Mouse (Mus musculus): ENCODE measurements around the gene Atp1a4. TPM values are rescaled to one million over a fixed set of nuclear protein-coding genes. Genes with fewer than 3 reads are reported as not detected.

The Atp1a4 gene
- polyA plus RNA-seq, 1 experiment from 2014 or later: 0.10 TPM

DNA sequence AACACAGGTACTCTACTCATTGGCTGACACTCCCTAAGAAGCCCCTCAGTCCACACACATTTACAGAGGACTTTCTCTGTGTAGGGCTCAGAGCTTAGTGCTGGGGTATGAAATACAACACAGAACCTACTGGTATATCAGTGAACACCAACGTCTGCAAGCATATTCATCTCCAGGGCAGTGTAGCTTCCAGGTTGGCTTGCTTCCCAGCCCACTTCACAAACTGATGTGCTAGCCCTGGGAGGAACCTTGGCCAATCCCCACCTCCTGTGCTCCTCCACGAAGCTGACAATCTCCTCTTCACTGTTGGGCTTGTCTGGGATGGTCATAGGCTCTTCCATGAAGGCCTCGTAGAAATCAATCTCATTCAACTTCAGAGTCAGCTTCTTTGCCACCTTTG, 43.5 kb downstream of the Atp1a4 start:
- no peak overlapping the region for H3K4me3 ChIP-seq
- no peaks in the 10 kb centered on the region for H3K9me3 ChIP-seq (replicated peaks)
- no peak overlapping the region for H3K27ac ChIP-seq
- peaks cover 55% of the 10 kb centered on the region for H3K4me1 ChIP-seq
- no peak overlapping the region for H3K9ac ChIP-seq
- H3K36me3 ChIP-seq (ENCODE audit: poor library complexity, severe bottlenecking): no peaks in the 10 kb centered on the region
- no peak for ATAC-seq
- 64% methylated on average over 3 of the region's 3 CpGs for WGBS
- no peaks in the 10 kb centered on the region for H3K27me3 ChIP-seq
- H3K4me2 ChIP-seq: no peak overlapping the region

DNA sequence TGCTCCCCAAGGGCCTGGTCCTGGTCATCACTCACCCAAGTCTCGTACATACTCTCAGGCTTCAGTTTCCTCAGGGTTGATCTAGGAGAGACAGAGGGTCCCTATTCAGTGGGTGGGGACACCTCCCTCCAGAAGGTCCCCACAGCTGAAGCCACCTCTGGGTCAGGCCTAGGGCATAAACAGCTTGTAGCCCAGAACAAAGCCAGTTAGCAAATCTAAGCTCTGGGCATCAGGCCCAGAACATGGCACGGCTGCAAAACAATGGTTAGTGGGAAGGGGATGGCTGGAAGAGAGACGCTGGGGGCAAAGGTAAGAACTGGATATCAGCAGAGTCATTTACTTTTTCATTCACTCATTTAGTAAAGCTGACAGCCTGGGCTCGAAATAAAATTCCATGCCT, 44.4 kb downstream of the Atp1a4 start:
- no peak for ATAC-seq
- no peak overlapping the region for H3K9ac ChIP-seq
- WGBS: 45% methylated on average over 4 of the region's 4 CpGs
- H3K4me3 ChIP-seq: no peak overlapping the region
- no peaks in the 10 kb centered on the region for H3K9me3 ChIP-seq (replicated peaks)
- peaks cover 45% of the 10 kb centered on the region for H3K4me1 ChIP-seq
- H3K27ac ChIP-seq: peak overlapping the region; percentile 64
- H3K4me2 ChIP-seq: no peak overlapping the region
- no peaks in the 10 kb centered on the region for H3K36me3 ChIP-seq (ENCODE audit: poor library complexity, severe bottlenecking)
- H3K27me3 ChIP-seq: no peaks in the 10 kb centered on the region

DNA sequence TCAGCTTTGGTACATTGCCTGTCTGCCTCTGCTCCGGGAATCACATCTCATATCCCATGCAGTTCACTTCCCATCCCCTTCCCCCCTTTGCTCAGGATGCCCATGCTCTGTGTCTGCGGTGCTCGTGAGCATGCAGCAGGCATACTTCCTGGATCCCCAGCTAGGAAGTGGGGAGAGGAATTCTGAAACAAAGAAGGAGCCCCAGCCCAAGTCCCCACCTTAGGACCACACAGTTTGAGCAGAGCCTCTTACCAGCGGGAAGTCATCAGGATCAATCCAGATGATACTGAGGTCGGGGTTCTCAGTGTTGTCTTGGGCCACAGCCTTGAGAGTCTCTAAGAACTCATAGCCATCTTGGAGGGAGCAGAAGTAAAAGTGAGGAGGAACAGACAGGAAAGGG, 45.4 kb downstream of the Atp1a4 start:
- 52% methylated on average over 5 of the region's 5 CpGs for whole genome bisulfite sequencing
- no peak for ATAC-seq
- Histone ChIP-seq H3K4me1 (peaks cover 35% of the 10 kb centered on the region), H3K9ac (no peak overlapping the region), H3K27ac (0 out of 2 replicates have a peak overlapping the region, but pooled peaks have one; percentile 10), H3K36me3 (ENCODE audit: poor library complexity, severe bottlenecking) (no peaks in the 10 kb centered on the region), H3K27me3 (no peaks in the 10 kb centered on the region), H3K9me3 (replicated peaks) (no peaks in the 10 kb centered on the region), H3K4me3 (no peak overlapping the region), H3K4me2 (no peak overlapping the region)

DNA sequence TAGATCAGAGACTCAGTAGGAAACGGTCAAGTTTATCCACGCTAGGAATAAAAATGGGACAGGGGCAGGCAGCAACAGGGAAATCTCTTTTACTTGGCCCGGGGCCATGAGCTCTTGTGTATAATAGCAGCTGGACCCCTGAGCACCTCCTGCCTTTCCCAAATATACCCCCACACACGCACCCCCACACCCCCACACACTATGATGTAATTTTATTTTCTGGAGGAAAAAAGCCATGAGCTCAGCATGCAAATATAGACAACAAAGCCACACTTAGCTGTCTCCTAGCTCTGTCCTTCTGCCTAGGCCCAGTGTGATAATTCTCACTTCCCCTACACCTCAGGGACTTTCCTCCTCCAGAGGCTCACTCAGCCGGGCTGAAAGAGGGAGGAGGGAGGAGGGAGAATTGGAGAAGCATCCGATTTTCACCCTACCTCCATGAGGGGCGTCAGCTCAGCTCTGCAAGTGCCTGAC, 51.1 kb downstream of the Atp1a4 start:
- Histone ChIP-seq H3K27ac (peak overlapping the region; percentile 98), H3K4me3 (0 out of 2 replicates have a peak overlapping the region, but pooled peaks have one; percentile 88), H3K4me2 (peak overlapping the region; percentile 95), H3K9ac (peak overlapping the region; percentile 98), H3K36me3 (ENCODE audit: poor library complexity, severe bottlenecking) (no peaks in the 10 kb centered on the region), H3K4me1 (peaks cover 53% of the 10 kb centered on the region), H3K9me3 (replicated peaks) (no peaks in the 10 kb centered on the region), H3K27me3 (no peaks in the 10 kb centered on the region)
- WGBS: 6% methylated on average over 7 of the region's 7 CpGs
- ATAC-seq: peak; percentile 3; the same call in 1 of the 2 replicates

DNA sequence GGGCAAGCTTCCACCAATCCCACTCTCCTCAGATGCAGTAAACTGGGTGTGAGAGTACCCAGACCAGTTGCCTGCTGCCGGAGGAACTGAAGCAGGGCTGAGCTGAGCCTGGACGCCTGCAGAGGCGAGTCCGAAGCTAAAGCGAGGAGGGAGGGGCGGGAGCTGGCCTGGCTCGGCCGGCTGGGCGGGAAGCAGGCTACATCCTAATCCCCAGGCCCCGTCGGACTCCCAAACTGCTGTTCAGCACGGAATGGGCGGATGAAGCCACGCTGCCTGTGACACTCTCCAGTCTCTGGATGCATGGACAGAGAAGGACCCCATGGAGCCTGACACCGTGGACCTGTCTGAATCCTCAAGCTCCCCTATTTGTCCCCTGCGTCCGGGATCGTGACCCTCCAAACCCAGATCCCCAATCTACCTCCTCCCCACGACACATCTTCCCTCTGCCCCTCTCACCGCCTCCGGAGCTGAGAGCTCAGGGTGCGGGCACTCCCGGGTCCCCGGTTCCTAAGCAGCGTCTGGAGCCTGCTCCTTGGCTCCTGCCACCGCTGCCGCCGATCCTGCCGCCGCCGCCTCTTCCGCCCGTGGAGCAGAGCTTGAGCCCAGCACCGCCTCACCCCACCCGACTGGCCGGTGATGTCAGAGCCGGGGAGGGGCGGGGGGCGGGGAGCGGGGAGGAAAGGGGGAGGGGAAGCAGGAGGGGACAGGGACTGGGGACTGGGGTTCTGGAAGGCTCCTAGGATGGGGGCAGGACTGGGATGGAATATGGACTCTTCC, 51.9 kb downstream of the Atp1a4 start, which contains the start of gene Pea15a:
Pea15a (minus strand) TSS at position 664 of the 777 bp plus-strand sequence.
- Histone ChIP-seq H3K4me3 (peak within 1 kb of the TSS; percentile 88), H3K9ac (peak within 1 kb of the TSS; percentile 98), H3K4me1 (peaks cover 61% of the 10 kb centered on the region), H3K27me3 (no peaks in the 10 kb centered on the region), H3K36me3 (ENCODE audit: poor library complexity, severe bottlenecking) (no peaks in the 10 kb centered on the region), H3K27ac (peak within 1 kb of the TSS; percentile 98), H3K9me3 (replicated peaks) (no peaks in the 10 kb centered on the region), H3K4me2 (peak within 1 kb of the TSS; percentile 95)
- WGBS: under 1% methylated on average over 35 of the region's 40 CpGs
- peak; percentile 76 for ATAC-seq

DNA sequence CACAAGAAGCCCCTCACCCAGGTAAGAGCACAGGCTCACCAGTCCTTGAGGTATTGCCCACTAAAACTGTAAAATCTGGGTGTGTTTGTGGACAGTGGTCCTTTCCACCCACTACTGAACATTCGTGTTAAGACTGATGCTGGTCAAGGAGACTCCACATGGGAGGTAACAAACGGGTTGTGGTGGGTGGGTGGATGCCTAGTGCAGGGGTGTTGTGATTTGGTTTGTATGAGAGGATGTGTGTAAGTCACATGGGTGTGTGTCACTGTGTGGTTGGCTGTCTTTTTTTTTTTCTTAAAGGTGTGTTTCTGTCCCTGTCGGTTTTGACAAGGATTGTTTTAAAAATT, 52.5 kb downstream of the Atp1a4 start:
- peak overlapping the region; percentile 95 for H3K4me2 ChIP-seq

DNA sequence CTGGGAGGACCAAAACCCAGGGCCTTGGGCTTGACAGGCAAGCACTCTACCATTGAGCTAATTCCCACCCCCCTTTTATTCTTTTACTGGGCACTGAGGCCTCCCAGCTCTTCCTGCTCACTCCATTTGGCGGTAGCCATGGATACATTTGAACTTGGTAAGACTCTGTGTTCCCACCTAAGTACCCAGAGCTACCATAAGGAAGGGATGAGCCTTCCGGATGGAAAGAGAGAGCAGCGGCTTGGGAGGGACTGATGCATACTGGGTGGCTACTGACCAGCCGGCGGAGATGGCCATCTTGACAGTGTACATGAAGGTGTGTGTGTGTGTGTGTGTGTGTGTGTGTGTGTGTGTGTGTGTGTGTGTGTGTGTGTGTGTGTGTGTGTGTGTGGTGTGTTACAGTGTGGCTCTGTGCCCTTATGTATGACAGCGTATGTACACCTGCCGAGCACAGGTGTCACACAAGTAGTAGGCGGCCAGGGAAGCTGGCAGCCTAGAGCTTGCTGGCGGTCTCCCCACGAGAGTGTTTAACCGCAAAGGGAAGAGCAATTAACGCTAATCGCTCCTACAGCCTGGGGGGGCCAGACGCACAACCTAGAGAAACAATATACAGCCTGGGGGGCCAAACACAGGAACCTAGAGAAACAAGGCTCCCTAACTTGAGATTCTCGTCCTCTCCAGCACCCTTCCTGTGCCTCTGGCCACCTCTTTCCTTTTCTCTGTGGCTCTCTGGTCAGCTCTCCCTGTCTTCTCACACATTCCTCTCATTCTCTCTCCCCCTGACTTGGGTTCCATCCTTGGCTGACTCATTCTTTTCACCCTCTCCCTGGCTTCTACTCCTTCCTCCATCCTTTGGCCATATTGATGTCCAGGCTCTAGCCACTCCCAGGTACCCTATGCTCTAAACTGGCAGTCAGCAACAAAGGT, 53.1 kb downstream of the Atp1a4 start:
- Histone ChIP-seq H3K9me3 (replicated peaks) (no peaks in the 10 kb centered on the region), H3K36me3 (ENCODE audit: poor library complexity, severe bottlenecking) (peaks cover 5% of the 10 kb centered on the region), H3K27ac (peak overlapping the region; percentile 98), H3K4me3 (peak overlapping the region; percentile 88), H3K4me2 (peak overlapping the region; percentile 95), H3K4me1 (peaks cover 74% of the 10 kb centered on the region), H3K9ac (peak overlapping the region; percentile 98), H3K27me3 (no peaks in the 10 kb centered on the region)
- WGBS: 3% methylated on average over 15 of the region's 15 CpGs
- ATAC-seq: no peak

More for the DNA sequence above, 52.5 kb downstream of the Atp1a4 start:
- no peaks in the 10 kb centered on the region for H3K36me3 ChIP-seq (ENCODE audit: poor library complexity, severe bottlenecking)
- ATAC-seq: no peak
- H3K9ac ChIP-seq: peak overlapping the region; percentile 98
- peak overlapping the region; percentile 98 for H3K27ac ChIP-seq
- H3K27me3 ChIP-seq: no peaks in the 10 kb centered on the region
- H3K9me3 ChIP-seq (replicated peaks): no peaks in the 10 kb centered on the region
- 4% methylated on average over 3 of the region's 3 CpGs for WGBS
- H3K4me3 ChIP-seq: peak overlapping the region; percentile 88
- H3K4me1 ChIP-seq: peaks cover 67% of the 10 kb centered on the region

DNA sequence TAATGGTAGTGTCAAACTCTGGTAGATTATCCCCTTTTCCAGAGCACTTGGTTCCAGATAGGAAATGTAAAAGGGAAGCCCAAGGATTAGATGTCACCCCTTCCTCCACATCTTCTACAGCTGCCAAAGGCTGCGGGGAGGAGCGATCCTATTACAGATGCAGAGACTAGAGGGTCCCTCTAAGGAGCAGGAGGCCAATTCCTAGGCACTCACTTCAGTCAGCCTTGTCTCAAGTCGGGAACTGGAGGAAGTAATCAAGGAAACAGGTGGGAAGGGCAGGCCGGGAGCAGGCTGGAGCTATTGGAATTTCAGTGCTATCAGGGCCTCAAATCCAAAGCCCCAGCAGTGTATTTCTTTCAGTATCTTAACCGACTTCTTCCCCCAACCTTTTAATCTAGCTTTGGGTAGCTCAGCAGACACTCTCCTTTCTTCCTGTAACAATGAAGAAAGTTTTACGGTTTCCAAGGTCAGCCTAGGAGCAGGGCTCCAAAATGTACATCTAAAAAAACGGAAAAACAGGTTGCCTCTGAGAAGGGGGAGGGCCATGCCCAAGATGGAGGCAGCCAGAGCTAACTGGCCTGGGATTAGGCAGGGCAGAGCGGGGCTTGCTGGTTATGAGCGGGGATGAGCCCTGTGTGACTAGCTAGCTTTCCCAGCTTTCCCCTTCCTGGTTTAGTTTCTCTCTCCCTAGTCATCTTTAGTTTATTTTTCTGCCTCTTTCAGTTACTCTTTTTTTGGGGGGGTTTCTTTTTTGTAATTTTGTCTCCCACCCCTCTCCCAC, 54.0 kb downstream of the Atp1a4 start:
- peaks cover 81% of the 10 kb centered on the region for H3K4me1 ChIP-seq
- peak overlapping the region; percentile 98 for H3K27ac ChIP-seq
- no peaks in the 10 kb centered on the region for H3K9me3 ChIP-seq (replicated peaks)
- WGBS: under 1% methylated on average over 9 of the region's 9 CpGs
- no peak for ATAC-seq
- peaks cover 13% of the 10 kb centered on the region for H3K36me3 ChIP-seq (ENCODE audit: poor library complexity, severe bottlenecking)
- peak overlapping the region; percentile 95 for H3K4me2 ChIP-seq
- H3K4me3 ChIP-seq: peak overlapping the region; percentile 88
- peak overlapping the region; percentile 98 for H3K9ac ChIP-seq
- no peaks in the 10 kb centered on the region for H3K27me3 ChIP-seq

DNA sequence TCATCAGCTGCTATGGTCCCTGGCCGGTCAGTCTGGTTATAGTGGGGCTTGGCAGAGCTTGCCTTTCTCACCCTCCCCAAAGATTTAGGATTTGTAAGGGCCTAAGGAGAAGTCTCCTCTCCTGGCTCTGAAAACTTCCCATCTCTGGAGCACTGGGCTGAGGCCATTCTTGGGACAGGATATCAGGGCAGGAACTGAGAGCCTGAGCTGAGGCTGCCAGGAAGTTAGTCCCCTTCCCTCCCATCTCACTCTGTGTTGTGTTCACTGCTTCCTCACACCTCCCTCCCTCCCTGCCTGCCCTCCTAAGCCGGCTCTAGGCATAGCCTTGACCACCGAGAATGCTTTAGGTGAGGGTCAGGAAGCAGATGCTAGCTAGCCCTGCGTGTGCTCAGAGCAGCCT, 54.6 kb downstream of the Atp1a4 start:
- H3K4me3 ChIP-seq: peak overlapping the region; percentile 88
- peaks cover 19% of the 10 kb centered on the region for H3K36me3 ChIP-seq (ENCODE audit: poor library complexity, severe bottlenecking)
- peak overlapping the region; percentile 95 for H3K4me2 ChIP-seq
- WGBS: 0% methylated on average over 4 of the region's 4 CpGs
- no peaks in the 10 kb centered on the region for H3K27me3 ChIP-seq
- no peak for ATAC-seq
- peak overlapping the region; percentile 98 for H3K9ac ChIP-seq
- peaks cover 81% of the 10 kb centered on the region for H3K4me1 ChIP-seq
- H3K9me3 ChIP-seq (replicated peaks): no peaks in the 10 kb centered on the region
- H3K27ac ChIP-seq: peak overlapping the region; percentile 98

DNA sequence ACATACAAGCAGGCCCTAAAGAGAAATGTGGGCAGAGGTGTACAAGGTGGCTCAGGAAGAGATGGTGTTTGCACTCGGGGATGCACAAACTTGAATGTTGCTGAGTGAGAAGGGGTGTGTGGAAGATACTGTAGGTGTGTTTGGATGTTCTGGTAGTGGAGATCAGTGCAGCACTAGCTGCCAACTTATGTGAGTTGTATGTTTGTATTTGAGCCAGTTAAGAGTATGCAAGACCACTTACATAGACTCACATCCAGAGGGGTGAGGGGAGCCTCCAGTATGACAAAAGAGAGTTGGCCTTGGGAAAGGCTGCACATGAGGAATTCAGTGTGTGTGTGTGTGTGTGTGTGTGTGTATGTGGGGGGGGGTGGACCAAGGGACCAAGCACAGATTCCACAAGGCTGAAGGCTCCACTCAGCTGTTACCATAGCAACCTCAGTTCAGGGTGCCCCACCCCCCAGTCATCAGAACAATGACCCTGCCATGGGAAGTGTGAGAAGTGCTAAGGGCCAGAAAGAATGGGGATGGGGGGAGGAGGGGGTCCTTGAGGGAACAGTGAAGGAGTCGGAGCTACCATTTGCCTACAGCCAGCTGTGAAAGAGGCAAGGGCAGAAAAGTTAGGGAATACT, 55.2 kb downstream of the Atp1a4 start:
- Histone ChIP-seq H3K27ac (peak overlapping the region; percentile 98), H3K4me1 (peaks cover 81% of the 10 kb centered on the region), H3K9ac (peak overlapping the region; percentile 98), H3K27me3 (no peaks in the 10 kb centered on the region), H3K4me3 (peak overlapping the region; percentile 88), H3K36me3 (ENCODE audit: poor library complexity, severe bottlenecking) (peaks cover 24% of the 10 kb centered on the region), H3K9me3 (replicated peaks) (no peaks in the 10 kb centered on the region), H3K4me2 (peak overlapping the region; percentile 95)
- ATAC-seq: peak; percentile 29; the same call in 1 of the 2 replicates
- 4% methylated on average over 2 of the region's 2 CpGs for WGBS
